Mouse (Mus musculus) bone marrow macrophage, adult 2 months (primary cell): ENCODE measurements around the gene Ecd. TPM values are rescaled to one million over a fixed set of nuclear protein-coding genes. Genes with fewer than 3 reads are reported as not detected.

ENCODE experiments used
- H3K27ac ChIP-seq: 2 replicates; pipeline ENCODE4 v1.5.1; 2012; ENCODE audit warnings: low read depth, low read length; ENCODE audit not compliant: insufficient read depth
- H3K4me1 ChIP-seq: 2 replicates; pipeline ENCODE4 v1.6.1; 2012; ENCODE audit warnings: low read length; ENCODE audit not compliant: control insufficient read depth, insufficient read depth
- H3K4me3 ChIP-seq: 2 replicates; pipeline ENCODE4 v1.5.1; 2012; ENCODE audit warnings: mild to moderate bottlenecking, low read length, moderate library complexity; ENCODE audit not compliant: insufficient read depth
- CTCF ChIP-seq: IDR thresholded peaks from 2 replicates; pipeline ENCODE4 v1.5.1; 2012; ENCODE audit warnings: low read depth, mild to moderate bottlenecking, low read length, moderate library complexity
- POLR2A ChIP-seq: IDR thresholded peaks from 2 replicates; pipeline ENCODE4 v1.6.1; 2012; ENCODE audit warnings: mild to moderate bottlenecking, low read depth, low read length, borderline replicate concordance
- polyA plus RNA-seq: library from polyadenylated mRNA; stranded (reverse); fragments of >200 nt; gene quantifications from 2 replicates; pipeline ENCODE4 v1.2.4, GENCODE M21; 2012; ENCODE audit not compliant: missing spikeins, insufficient read depth, insufficient read length

The Ecd gene
- polyA plus RNA-seq, 1 experiment: 29.4 TPM

DNA sequence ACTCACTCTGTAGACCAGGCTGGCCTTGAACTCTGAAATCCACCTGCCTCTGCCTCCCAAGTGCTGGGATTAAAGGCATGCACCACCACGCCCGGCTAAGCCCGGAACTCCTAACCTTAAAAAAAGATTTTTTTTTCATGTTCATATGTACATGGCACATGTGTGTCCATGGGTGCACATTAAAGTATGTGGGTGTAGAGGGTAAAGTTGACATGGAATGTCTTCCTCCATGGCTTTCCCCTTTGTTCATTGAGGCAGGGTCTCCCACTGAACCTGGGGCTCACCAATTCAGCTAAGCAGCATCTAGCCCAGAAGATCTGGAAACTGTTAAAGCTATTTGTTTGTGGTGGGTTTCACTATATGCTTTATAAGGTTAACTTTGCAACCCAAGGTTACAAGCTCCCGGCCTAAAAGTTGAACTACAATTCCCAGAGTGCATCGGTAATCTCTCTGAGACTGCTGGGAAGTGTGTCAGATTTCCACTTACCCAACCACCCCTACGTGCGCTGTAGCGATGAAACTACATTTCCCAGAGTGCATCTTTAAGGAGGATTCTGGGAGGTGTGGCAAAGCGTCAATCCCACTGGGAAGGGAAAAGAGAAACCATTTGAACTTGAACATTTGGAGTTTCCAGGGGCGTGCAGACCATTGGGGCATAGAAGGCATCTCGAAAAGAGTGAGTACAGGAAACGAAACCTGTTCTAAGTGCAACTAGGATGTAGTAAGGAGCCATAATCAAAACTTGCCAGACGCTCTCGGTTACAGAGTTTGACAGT lies 53.6 kb downstream of the Ecd start, which contains the start of gene Nudt13:
Nudt13 (plus strand) TSS at position 581 of the 776 bp plus-strand sequence.
- H3K4me3 ChIP-seq: peak within 1 kb of the TSS; percentile 73
- no peak for TF ChIP-seq CTCF
- TF ChIP-seq POLR2A: no peak
- peaks cover 17% of the 10 kb centered on the region for H3K4me1 ChIP-seq
- no peak within 1 kb of the TSS; the same call in 1 of the 2 replicates for H3K27ac ChIP-seq

- no peak overlapping the region for H3K4me3 ChIP-seq
- no peak for TF ChIP-seq CTCF
- TF ChIP-seq POLR2A: no peak
- peaks cover 3% of the 10 kb centered on the region for H3K4me1 ChIP-seq
- no peak overlapping the region for H3K27ac ChIP-seq
These were observed 56.5 kb downstream of the Ecd start for GRCm38 (mm10) chr14:20291391-20291790.

Other genes with a start within 250 kb of the Ecd start
- 9.4 and 9.8 TPM in 2 replicates for gene Saysd1, start 209.6 kb downstream of the Ecd start, polyA plus RNA-seq
- 0.16 and 0.45 TPM in 2 replicates for gene Kcnk5, start 166.3 kb downstream of the Ecd start, polyA plus RNA-seq
- not detected in 2 replicates for gene Kcnk16, start 78.9 kb downstream of the Ecd start, polyA plus RNA-seq
- 35.8 and 36.6 TPM in 2 replicates for gene Nudt13, start 53.4 kb downstream of the Ecd start, polyA plus RNA-seq
- gene Fam149b, start within 50 bp of the Ecd start, polyA plus RNA-seq: 21.4 and 30.6 TPM in 2 replicates
- 42.3 and 49.4 TPM in 2 replicates for gene Dnajc9, start 40.8 kb upstream of the Ecd start, polyA plus RNA-seq
- gene Mrps16, start 45.5 kb upstream of the Ecd start, polyA plus RNA-seq: 37.0 and 37.5 TPM in 2 replicates
- gene Cfap70, start 104.1 kb upstream of the Ecd start, polyA plus RNA-seq: not detected in 2 replicates
- gene Anxa7, start 132.0 kb upstream of the Ecd start, polyA plus RNA-seq: 140 and 141 TPM in 2 replicates
- 1.9 and 2.4 TPM in 2 replicates for gene Mss51, start 148.8 kb upstream of the Ecd start, polyA plus RNA-seq
- 52.1 and 56.8 TPM in 2 replicates for gene Ppp3cb, start 198.5 kb upstream of the Ecd start, polyA plus RNA-seq